Mouse (Mus musculus) c-Kit-positive CD71-negative TER-119-negative erythroid progenitor cells, embryonic 14.5 days (primary cell): ENCODE measurements around the gene Ctnnd1.
A peak's percentile ranks its signal among the peaks of the same experiment; 100 is the strongest.

Experiments
- DNase-seq: peaks from one replicate; pipeline ENCODE4 v3.0.0-alpha.2; 2013; ENCODE audit warnings: low read depth

Ctnnd1 gene

DNA sequence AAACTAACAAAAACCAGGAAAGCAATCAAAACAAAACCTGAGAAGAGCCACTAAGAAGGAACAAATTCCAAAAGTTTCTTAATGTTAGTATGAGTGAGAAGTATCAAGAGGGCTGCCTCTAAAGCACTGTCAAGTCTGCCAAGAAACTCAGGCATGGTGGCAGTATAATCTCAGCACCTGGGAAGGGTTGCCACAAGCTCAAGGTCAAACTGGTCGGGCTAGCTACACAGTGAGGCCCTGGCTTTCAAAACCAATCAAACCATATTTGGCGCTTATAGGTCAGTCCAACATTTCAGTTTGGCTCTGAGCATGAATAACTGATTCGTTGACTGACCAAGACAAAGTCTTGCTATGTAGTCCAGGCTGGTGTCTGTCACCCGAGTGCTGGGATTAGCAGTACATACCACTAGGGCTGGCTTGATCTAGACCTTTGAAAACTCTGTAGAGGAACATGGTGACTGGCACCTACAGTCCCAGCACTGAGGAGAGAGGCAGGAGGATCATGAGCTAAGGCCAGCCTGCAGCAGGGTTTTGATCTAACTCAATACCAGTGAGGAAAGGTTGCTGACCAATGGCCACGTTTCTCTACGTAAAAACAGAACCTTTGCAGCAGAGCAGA is 51.2 kb downstream of the Ctnnd1 start:
- no peak for DNase-seq

DNA sequence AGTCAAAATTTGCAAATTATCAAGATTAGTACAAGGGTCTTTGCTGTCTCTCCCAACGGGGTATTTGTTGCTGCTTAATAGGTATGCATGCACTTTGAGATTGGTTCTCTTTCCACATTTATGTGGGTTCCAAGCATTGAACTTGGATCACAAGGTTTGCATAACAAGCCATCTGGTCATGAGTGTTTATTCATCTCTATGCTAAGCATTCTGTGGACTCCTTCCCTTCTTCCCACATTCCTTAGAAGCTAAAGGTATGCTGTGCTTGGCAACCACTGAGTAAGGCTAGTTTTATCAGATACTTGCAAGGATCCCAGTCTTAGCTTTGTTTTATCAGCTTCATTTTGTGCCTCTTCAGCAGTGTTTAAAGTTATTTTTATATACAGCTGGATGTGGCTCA is 53.4 kb downstream of the Ctnnd1 start:
- no peak for DNase-seq

DNA sequence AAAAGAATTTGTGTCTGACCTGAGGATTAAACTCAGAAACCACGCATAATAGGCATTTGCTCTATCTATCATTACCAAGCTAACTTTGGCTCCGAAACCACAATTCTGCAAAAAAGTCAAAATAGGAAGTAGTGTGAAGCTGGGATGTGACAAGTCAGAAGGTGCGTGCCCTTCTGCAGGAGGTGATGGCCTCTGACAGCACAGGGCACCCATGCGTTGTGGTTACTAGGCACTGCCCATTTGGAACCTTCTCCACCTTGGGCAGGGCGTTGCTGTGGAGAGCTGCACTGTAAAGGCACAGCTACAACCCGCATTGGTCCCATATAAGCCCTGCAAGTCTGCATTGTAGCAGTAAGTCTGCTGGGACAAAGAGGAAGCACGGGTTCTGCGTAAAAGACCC is 57.8 kb downstream of the Ctnnd1 start:
- peak; percentile 12 for DNase-seq

DNA sequence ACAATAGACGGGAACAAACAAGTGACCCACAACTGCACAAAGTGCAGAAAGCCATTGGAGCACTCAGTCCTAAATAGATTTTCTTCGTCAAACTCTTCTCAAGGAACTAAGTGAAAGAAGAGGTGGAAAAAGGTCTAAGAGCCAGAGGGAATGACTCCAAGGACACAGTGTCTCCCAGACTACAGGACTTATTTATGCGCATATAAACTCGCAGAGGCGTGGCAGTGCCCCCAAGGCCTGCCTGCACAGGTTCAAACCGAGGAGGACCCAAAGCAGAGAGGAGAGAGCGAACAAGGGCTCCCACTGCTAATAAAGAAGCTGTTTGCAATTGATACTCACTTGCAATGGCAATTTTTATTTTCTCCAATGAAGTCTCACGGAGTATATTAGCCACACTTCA is 64.9 kb downstream of the Ctnnd1 start:
- DNase-seq = no peak

DNA sequence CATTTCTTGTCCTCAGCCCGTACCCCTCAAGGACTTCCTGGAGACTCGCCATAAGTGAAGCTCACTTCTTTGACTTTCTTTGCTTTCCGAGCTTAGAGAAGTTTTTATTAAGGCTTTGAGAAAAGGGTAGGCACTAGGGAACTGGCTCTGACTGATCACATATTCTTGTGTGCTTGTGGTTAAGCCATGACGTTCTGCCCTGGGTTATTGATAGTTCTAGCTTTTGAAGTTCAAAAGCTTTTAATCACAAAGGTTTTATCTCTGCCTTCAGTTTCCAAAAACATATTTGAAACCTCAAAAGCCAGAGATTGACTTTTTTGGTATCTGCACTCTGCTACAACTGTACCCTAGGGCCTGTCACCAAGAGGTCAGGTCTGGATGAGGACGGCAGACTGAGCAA is 68.3 kb downstream of the Ctnnd1 start:
- DNase-seq = no peak

DNA sequence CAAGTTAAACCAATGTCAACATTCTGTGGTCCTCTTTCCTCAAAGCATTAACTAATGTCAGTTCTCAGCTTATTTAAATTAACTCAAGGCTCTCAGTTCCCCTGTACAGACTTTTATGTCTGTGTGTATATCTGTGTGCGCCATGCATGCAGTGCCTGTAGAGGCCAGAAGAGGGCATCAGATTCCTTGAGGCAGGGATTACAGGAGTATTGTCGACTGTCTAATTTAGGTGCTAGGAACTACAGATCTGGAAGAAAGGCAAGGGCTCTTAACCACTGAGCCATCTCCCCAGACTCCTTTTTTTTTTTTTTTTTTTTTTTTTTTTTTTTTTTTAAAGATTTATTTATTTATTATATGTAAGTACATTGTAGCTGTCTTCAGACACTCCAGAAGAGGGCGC is 69.4 kb downstream of the Ctnnd1 start:
- DNase-seq = no peak

DNA sequence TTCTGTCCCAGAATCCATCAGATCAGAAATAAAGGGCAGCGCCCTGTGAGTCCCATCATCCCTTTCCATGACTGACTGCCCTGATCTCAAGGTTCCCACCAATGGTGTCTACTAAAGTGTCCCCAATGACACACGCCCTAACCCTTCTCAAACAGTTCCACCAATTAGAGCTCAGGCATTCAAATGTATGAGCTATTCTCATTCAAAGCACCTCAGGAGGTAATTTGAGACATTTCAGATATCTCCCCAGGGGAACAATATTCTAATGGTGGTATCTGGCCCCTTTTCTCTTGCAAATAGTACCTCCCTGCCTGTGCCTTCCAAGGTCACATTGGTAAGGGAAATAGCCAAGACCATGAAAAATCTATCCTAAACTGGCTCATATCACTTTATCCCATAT is 71.3 kb downstream of the Ctnnd1 start:
- DNase-seq = no peak

DNA sequence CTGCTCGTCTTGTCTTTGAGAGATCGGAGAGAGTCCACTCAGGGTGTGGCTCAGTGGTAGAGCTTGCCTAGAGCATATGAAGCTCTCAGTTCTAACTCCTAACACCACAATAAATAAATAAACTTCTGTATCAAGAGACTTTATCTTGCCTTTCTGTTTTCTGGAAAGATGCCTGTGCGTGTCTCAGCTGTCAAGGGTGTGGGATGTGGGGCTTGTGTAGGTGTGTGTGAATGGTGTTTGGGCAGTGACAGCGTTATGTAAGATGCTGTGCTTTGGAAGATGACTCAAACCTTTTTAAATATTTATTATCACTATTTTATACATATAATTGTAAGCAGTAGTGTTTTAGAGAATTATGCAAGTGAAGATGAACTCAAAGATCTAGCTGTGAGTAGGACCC is 76.4 kb downstream of the Ctnnd1 start:
- no peak for DNase-seq

DNA sequence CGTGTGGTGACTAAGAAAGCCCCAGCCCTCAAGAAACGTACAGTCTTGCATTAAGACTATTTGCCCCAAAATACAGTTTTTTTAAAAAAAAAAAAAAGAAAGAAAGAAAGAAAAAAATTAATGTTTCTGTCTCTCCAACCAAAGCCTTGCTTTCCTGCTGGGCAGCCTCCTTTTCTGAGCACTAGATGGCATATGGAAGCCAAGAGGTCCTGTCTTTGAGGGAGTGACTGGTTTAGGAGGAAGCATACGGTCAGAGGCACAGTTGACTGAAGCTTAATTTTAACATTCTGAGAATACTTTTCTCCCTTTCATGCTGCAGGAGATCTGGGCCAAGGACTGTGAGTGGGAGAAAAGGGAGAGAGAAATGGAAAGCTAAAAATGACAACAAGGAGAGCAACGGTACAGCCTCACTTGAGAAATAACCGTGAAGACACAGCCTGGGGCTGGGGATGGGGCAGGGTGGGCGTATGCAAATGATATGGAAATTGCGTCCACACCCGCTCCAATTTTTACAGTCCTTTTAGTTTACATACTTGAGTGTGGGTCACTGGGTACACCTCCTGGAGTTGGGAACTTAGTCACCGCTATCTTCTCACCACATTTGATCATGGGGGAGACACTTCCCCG is 93.6 kb downstream of the Ctnnd1 start:
- peak; percentile 32 for DNase-seq

DNA sequence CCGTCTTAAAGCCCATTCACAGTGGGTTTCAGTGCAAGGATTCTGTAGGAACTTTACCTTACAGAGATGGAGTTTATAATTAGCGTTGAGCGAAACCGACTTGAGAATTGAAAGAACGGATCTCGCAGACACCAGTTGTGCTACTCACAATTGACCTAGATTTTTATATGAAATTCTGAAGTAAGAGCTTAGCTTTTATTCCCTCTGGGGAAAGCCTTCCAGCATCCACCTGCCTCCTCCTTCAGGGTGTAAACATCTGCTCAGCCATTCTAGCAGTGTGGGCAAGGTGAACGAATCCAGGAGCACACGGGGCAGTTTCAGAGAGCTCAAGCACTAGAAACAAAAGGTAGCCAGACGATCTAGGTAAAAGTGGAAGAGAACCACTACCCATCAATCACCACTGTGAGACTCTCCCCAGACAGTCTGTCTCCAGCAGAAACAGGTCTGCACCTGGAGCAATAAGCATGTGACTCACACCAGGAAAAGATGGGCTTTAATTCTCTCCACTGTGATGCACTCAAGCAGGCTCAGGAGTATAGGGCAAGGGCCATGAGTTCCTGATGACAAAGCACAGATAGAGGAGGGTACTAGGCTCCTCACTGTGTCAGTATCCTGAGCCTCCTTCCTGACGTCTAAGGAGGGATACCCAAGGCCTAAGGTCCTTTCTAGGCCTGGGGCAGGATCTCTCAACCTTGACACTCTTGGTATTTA is 99.0 kb downstream of the Ctnnd1 start:
- no peak for DNase-seq
